ENCODE assay signal across 25 mouse cellular contexts in genomic region chr19:38540549-38540948, GRCm38 (mm10). TPM values are rescaled to one million over a fixed set of nuclear protein-coding genes. Genes with fewer than 3 reads are reported as not detected.
"Had no signal": no experiment of that assay in that cellular context is flagged by ENCODE, and none has a peak within 500 bp of the region (broad histone marks: within the 10 kb centered on the region; RNA-seq: fewer than 3 reads in every experiment).

No protein-coding gene starts in this region.

- ATAC-seq: hindbrain, postnatal 0 days; intestine, embryonic 16.5 days; liver, embryonic 12.5 days had no signal

- H3K4me2 ChIP-seq: heart, embryonic 11.5 days; heart, embryonic 13.5 days; heart, embryonic 15.5 days; hindbrain, embryonic 13.5 days; hindbrain, embryonic 15.5 days; liver, embryonic 12.5 days had no signal

- DNase-seq: gastrocnemius, adult 2 months; gastrocnemius, postnatal 14 days; gastrocnemius, postnatal 36 days; heart, adult 11 months; heart, adult 2 months; heart, postnatal 14 days; heart, postnatal 36 days; kidney, adult 11 months; kidney, adult 2 months; kidney, adult 9 months; kidney, postnatal 14 days; kidney, postnatal 36 days; layer of hippocampus, adult 9-11 months; layer of hippocampus, postnatal 36 days; left cerebral cortex, postnatal 4 days had no signal

- H3K9ac ChIP-seq: heart, embryonic 13.5 days; heart, embryonic 15.5 days; hindbrain, embryonic 13.5 days; hindbrain, embryonic 15.5 days; liver, embryonic 12.5 days; liver, embryonic 14.5 days had no signal

- H3K27ac ChIP-seq: gastrocnemius, adult 2 months; heart, adult 2 months; heart, embryonic 13.5 days; heart, embryonic 15.5 days; hindbrain, embryonic 13.5 days; hindbrain, embryonic 15.5 days; hindbrain, postnatal 0 days; liver, embryonic 12.5 days; liver, embryonic 14.5 days had no signal

- H3K9me3 ChIP-seq: heart, embryonic 13.5 days; heart, embryonic 15.5 days; hindbrain, embryonic 13.5 days; hindbrain, embryonic 15.5 days; liver, embryonic 12.5 days had no signal

- H3K4me1 ChIP-seq: heart, embryonic 13.5 days; heart, embryonic 15.5 days; hindbrain, embryonic 13.5 days; hindbrain, embryonic 15.5 days; liver, embryonic 12.5 days had no signal

- H3K4me3 ChIP-seq: gastrocnemius, adult 2 months; heart, adult 2 months; heart, embryonic 13.5 days; heart, embryonic 15.5 days; hindbrain, embryonic 13.5 days; hindbrain, embryonic 15.5 days; liver, embryonic 12.5 days had no signal

- H3K27me3 ChIP-seq: heart, embryonic 13.5 days; heart, embryonic 15.5 days; hindbrain, embryonic 13.5 days; hindbrain, embryonic 15.5 days; liver, embryonic 12.5 days had no signal

- H3K36me3 ChIP-seq: heart, embryonic 13.5 days; heart, embryonic 15.5 days; hindbrain, embryonic 13.5 days; hindbrain, embryonic 15.5 days; liver, embryonic 12.5 days had no signal

RNA-seq across cellular contexts. Expression of gene Plce1, which starts 59.6 kb away (rescaled TPM):
- total RNA-seq: hematopoietic stem cell, adult 5-6 weeks had no signal
